Mouse (Mus musculus) hindbrain, embryonic 12.5 days (tissue): ENCODE measurements at regions not wholly inside any gene's neighbourhood (a gene's known extent, or its start where the extent isn't known, plus 50 kb on each side); places are given as distances from the start of the nearest gene placed in this dataset.

Experiments used
- ATAC-seq: fragments of 200-750 bp; cut with Nextera tagmentation; 2 replicates; pipeline ENCODE4 v1.8.0; 2017; ENCODE audit warnings: moderate TSS enrichment; ENCODE audit not compliant: low FRiP score
- H3K27ac ChIP-seq: fragments of 300-500 bp; sonication (generic); 2 replicates; pipeline ENCODE4 v1.5.1; 2016; ENCODE audit warnings: mild to moderate bottlenecking
- H3K27me3 ChIP-seq: fragments of 300-500 bp; sonication (generic); 2 replicates; pipeline ENCODE4 v1.6.1; 2016; ENCODE audit warnings: mild to moderate bottlenecking
- H3K36me3 ChIP-seq: fragments of 300-500 bp; sonication (generic); 2 replicates; pipeline ENCODE4 v1.6.1; 2016; ENCODE audit warnings: mild to moderate bottlenecking
- H3K4me1 ChIP-seq: fragments of 300-500 bp; sonication (generic); 2 replicates; pipeline ENCODE4 v1.6.1; 2016
- H3K4me2 ChIP-seq: fragments of 300-500 bp; sonication (generic); replicated peaks from 2 replicates; pipeline ENCODE4 v1.6.1; 2016; ENCODE audit warnings: mild to moderate bottlenecking
- H3K4me3 ChIP-seq: fragments of 300-500 bp; sonication (generic); 2 replicates; pipeline ENCODE4 v1.5.1; 2016; ENCODE audit warnings: mild to moderate bottlenecking
- H3K9ac ChIP-seq: fragments of 300-500 bp; sonication (generic); 2 replicates; pipeline ENCODE4 v1.6.1; 2016; ENCODE audit warnings: mild to moderate bottlenecking, moderate library complexity
- H3K9me3 ChIP-seq: fragments of 300-500 bp; sonication (generic); replicated peaks from 2 replicates; pipeline ENCODE4 v1.6.1; 2016; ENCODE audit warnings: mild to moderate bottlenecking
- WGBS: fragments of 180-500 bp; shearing (Covaris S2); methylation state at CpG from one replicate; pipeline ENCODE4 v1.1.7; 2016; 5-methylcytosine and 5-hydroxymethylcytosine counted together

GRCm38 (mm10) chr8:77988291-77989056, 224.6 kb upstream of the Ttc29 start:
- WGBS = 77% methylated on average over 8 of the region's 8 CpGs

GRCm38 (mm10) chr8:77991050-77991449, 222.0 kb upstream of the Ttc29 start:
- Histone ChIP-seq H3K9ac (no peak overlapping the region), H3K4me1 (no peaks in the 10 kb centered on the region), H3K36me3 (no peaks in the 10 kb centered on the region), H3K9me3 (no peaks in the 10 kb centered on the region), H3K27ac (no peak overlapping the region), H3K4me3 (no peak overlapping the region), H3K27me3 (no peaks in the 10 kb centered on the region), H3K4me2 (no peak overlapping the region)
- ATAC-seq = no peak
- 27% methylated on average over 4 of the region's 4 CpGs for WGBS

More at GRCm38 (mm10) chr8:77988291-77989056, 224.6 kb upstream of the Ttc29 start:
- no peak overlapping the region for H3K4me2 ChIP-seq
- no peak overlapping the region for H3K27ac ChIP-seq
- no peaks in the 10 kb centered on the region for H3K9me3 ChIP-seq
- no peak overlapping the region for H3K9ac ChIP-seq
- no peak overlapping the region for H3K4me3 ChIP-seq
- no peaks in the 10 kb centered on the region for H3K4me1 ChIP-seq
- no peak for ATAC-seq
- H3K27me3 ChIP-seq = no peaks in the 10 kb centered on the region
- no peaks in the 10 kb centered on the region for H3K36me3 ChIP-seq

- no peak overlapping the region for H3K4me2 ChIP-seq
- no peak overlapping the region for H3K4me3 ChIP-seq
- H3K9me3 ChIP-seq = no peaks in the 10 kb centered on the region
- no peak overlapping the region for H3K27ac ChIP-seq
- no peak for ATAC-seq
- H3K4me1 ChIP-seq = peaks cover 8% of the 10 kb centered on the region
- WGBS = 71% methylated on average over 3 of the region's 3 CpGs
- H3K9ac ChIP-seq = no peak overlapping the region
- H3K27me3 ChIP-seq = no peaks in the 10 kb centered on the region
- H3K36me3 ChIP-seq = no peaks in the 10 kb centered on the region
Measured at GRCm38 (mm10) chr8:78000303-78000702, 212.8 kb upstream of the Ttc29 start.

- H3K27me3 ChIP-seq = no peaks in the 10 kb centered on the region
- no peaks in the 10 kb centered on the region for H3K9me3 ChIP-seq
- no peak overlapping the region for H3K4me3 ChIP-seq
- no peak overlapping the region for H3K27ac ChIP-seq
- WGBS = 48% methylated on average over 5 of the region's 5 CpGs
- no peak overlapping the region for H3K4me2 ChIP-seq
- H3K36me3 ChIP-seq = no peaks in the 10 kb centered on the region
- no peak overlapping the region for H3K9ac ChIP-seq
- 0 out of 2 replicates have a peak, but pooled peaks have one; percentile 47 for ATAC-seq
- peaks cover 8% of the 10 kb centered on the region for H3K4me1 ChIP-seq
Measured at GRCm38 (mm10) chr8:78001656-78002055, 211.4 kb upstream of the Ttc29 start.

GRCm38 (mm10) chr8:78002071-78002470, 211.0 kb upstream of the Ttc29 start:
- 0 out of 2 replicates have a peak, but pooled peaks have one; percentile 26 for ATAC-seq
- 20% methylated on average over 3 of the region's 3 CpGs for WGBS
- Histone ChIP-seq H3K9me3 (no peaks in the 10 kb centered on the region), H3K4me2 (no peak overlapping the region), H3K27ac (no peak overlapping the region), H3K9ac (no peak overlapping the region), H3K36me3 (no peaks in the 10 kb centered on the region), H3K27me3 (no peaks in the 10 kb centered on the region), H3K4me3 (no peak overlapping the region), H3K4me1 (peaks cover 8% of the 10 kb centered on the region)

- Histone ChIP-seq H3K36me3 (no peaks in the 10 kb centered on the region), H3K4me2 (no peak overlapping the region), H3K9ac (no peak overlapping the region), H3K27me3 (no peaks in the 10 kb centered on the region), H3K9me3 (no peaks in the 10 kb centered on the region), H3K4me1 (peaks cover 8% of the 10 kb centered on the region), H3K27ac (no peak overlapping the region), H3K4me3 (no peak overlapping the region)
- WGBS = 17% methylated on average over 10 of the region's 10 CpGs
- peak; percentile 73 for ATAC-seq
Measured at GRCm38 (mm10) chr8:78003888-78004543, 209.1 kb upstream of the Ttc29 start.

GRCm38 (mm10) chr8:78004891-78005290, 208.2 kb upstream of the Ttc29 start:
- Histone ChIP-seq H3K9me3 (no peaks in the 10 kb centered on the region), H3K27ac (no peak overlapping the region), H3K36me3 (no peaks in the 10 kb centered on the region), H3K27me3 (no peaks in the 10 kb centered on the region), H3K9ac (no peak overlapping the region), H3K4me2 (no peak overlapping the region), H3K4me1 (peaks cover 8% of the 10 kb centered on the region), H3K4me3 (no peak overlapping the region)
- ATAC-seq = no peak
- 79% methylated on average over 12 of the region's 12 CpGs for WGBS

- Histone ChIP-seq H3K9ac (no peak overlapping the region), H3K4me1 (no peaks in the 10 kb centered on the region), H3K36me3 (no peaks in the 10 kb centered on the region), H3K27me3 (no peaks in the 10 kb centered on the region), H3K4me3 (no peak overlapping the region), H3K4me2 (no peak overlapping the region), H3K9me3 (no peaks in the 10 kb centered on the region), H3K27ac (no peak overlapping the region)
- no peak for ATAC-seq
Measured at GRCm38 (mm10) chr8:78013101-78013500, 200.0 kb upstream of the Ttc29 start.

- Histone ChIP-seq H3K9me3 (no peaks in the 10 kb centered on the region), H3K4me1 (peaks cover 9% of the 10 kb centered on the region; the same call in 1 of the 2 replicates), H3K4me2 (no peak overlapping the region), H3K36me3 (no peaks in the 10 kb centered on the region), H3K27me3 (no peaks in the 10 kb centered on the region), H3K9ac (no peak overlapping the region), H3K27ac (no peak overlapping the region), H3K4me3 (no peak overlapping the region)
- WGBS = 69% methylated on average over 4 of the region's 4 CpGs
- no peak for ATAC-seq
Measured at GRCm38 (mm10) chr8:78018430-78019180, 194.5 kb upstream of the Ttc29 start.

GRCm38 (mm10) chr8:78021473-78021872, 191.6 kb upstream of the Ttc29 start:
- H3K4me2 ChIP-seq = no peak overlapping the region
- H3K9ac ChIP-seq = no peak overlapping the region
- peaks cover 13% of the 10 kb centered on the region; the same call in 1 of the 2 replicates for H3K4me1 ChIP-seq
- no peak overlapping the region for H3K27ac ChIP-seq
- no peak overlapping the region for H3K4me3 ChIP-seq
- no peaks in the 10 kb centered on the region for H3K27me3 ChIP-seq
- no peaks in the 10 kb centered on the region for H3K36me3 ChIP-seq
- no peaks in the 10 kb centered on the region for H3K9me3 ChIP-seq
- 74% methylated on average over 2 of the region's 2 CpGs for WGBS
- no peak for ATAC-seq

GRCm38 (mm10) chr8:78022986-78023385, 190.1 kb upstream of the Ttc29 start:
- Histone ChIP-seq H3K27me3 (no peaks in the 10 kb centered on the region), H3K9me3 (no peaks in the 10 kb centered on the region), H3K27ac (no peak overlapping the region), H3K9ac (no peak overlapping the region), H3K4me1 (peaks cover 13% of the 10 kb centered on the region; the same call in 1 of the 2 replicates), H3K36me3 (no peaks in the 10 kb centered on the region), H3K4me3 (no peak overlapping the region), H3K4me2 (no peak overlapping the region)
- ATAC-seq = no peak
- 66% methylated on average over 5 of the region's 5 CpGs for WGBS

GRCm38 (mm10) chr8:78023467-78023866, 189.6 kb upstream of the Ttc29 start:
- Histone ChIP-seq H3K36me3 (no peaks in the 10 kb centered on the region), H3K9me3 (no peaks in the 10 kb centered on the region), H3K27me3 (no peaks in the 10 kb centered on the region), H3K4me3 (no peak overlapping the region), H3K9ac (no peak overlapping the region), H3K27ac (no peak overlapping the region), H3K4me1 (peaks cover 12% of the 10 kb centered on the region; the same call in 1 of the 2 replicates), H3K4me2 (no peak overlapping the region)
- no peak for ATAC-seq
- WGBS = 48% methylated on average over 7 of the region's 7 CpGs
